Mouse (Mus musculus) cerebellum, adult 9-11 months (tissue): ENCODE measurements around the gene 2700049A03Rik.
A peak's percentile ranks its signal among the peaks of the same experiment; 100 is the strongest.

ENCODE experiments used
- DNase-seq: peaks from one replicate; pipeline ENCODE4 v3.0.0; 2022

Gene 2700049A03Rik

DNA sequence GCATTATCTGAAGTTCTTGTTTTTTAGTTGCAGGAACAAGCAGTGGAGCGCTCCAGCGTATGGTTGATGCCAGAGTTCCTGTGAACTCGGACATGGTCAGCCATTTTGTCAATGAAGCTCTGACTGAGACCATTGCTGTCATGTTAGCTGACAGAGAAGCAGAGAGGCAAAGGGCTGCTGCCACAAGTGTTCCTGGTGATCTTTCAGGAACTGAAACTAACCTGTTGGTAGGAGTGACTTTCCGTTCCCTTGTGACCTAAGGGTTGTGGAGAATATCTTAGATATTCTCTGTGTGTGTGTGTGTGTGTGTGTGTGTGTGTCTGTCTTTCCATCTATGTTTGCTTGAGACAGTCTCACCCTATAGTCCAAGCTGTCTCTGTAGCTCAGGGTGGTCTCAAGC, 47.7 kb downstream of the 2700049A03Rik start:
- DNase-seq, result no peak

DNA sequence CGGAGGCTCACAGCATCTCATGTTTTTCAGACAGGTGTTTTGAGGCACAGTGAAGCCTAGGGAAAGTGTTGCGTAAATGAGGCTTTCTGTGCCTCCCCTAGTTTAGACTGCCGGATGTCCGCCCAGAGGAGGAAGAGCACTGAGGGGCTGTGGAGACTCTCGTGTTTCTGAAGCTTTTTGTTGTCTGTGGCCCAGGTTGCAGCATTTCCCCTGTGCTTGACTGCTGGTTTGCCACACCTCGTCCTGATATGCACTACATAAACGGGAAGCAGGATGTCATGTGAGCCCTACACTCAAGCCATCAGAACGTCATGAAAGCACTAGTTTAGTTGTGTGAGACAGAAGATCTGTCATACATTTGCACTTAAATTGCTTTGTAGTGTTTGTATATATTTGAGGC, 56.1 kb downstream of the 2700049A03Rik start:
- DNase-seq, result no peak

DNA sequence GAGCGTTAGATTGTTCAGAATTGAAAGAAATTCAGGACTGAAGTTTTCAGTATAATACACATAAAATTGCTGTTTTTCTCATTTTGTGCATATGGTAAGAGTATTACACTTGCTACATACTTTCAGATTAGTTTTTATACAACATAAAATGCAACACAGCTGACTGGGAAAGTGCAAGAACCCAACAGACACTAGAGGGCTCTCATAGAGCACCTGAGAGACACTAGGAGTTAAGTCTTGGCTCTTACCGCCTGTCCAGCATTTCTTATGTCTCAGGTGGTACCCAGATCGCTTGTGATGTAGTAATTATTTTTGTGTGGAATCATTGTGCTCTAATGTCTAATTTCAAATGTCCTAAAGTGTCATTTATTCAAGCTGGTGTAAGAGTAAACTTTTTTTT, 61.0 kb downstream of the 2700049A03Rik start:
- DNase-seq, result peak; percentile 13

DNA sequence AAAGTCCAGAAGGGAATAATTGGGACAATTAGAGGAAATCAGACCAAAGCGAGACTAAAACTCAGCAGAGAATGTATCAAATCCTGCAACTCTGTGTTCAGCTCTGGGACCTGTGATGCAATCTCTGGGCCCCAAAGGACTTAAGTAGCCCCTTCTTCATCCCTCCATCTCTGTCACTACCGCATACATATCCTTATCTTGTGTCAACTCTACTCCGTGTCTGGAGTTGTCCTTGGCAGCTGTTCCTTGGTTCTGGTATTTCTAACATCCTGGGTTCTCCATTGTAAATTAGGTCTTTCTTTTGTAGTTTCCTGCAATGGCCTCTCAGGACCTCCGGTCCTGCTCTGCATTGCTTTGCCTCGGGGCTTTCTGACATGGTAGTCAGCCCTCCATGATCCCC, 65.1 kb downstream of the 2700049A03Rik start:
- DNase-seq, result no peak

DNA sequence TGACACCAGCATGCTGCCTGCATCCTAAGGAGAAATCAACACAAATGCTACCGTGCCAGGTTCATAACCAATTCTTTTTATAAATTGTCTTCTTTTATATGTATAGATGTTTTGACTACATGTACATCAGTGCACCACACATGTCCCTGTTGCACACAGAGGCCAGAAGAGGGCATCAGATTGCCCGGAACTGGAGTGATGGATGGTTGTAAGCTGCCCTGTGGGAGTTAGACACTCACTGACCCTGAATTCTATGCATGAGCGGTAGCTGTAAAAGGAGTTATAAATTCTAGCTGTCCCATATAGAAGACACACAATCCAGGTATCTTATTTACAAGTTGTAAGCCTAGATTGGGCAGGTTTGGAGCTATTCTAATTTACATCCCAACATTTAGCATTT, 67.7 kb downstream of the 2700049A03Rik start:
- DNase-seq, result no peak

DNA sequence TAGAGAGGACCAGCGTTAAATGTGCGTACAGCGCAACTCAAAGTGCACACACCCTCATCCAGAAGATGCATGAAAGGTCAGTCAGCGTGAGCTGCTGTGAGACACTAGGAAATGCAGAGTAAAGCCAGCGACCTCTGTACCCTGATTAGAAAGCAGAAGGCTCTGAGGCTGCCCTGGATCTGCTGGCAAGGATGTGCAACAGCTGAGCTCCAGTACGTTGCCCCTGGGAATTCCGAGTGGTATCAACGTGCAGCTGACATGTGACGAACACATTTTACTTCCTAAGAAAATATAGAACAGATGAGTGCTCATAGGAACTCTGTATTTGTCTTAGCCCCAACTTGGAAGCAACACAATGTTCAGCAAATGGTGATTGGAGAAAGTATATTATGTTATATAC, 80.5 kb downstream of the 2700049A03Rik start:
- DNase-seq, result no peak

DNA sequence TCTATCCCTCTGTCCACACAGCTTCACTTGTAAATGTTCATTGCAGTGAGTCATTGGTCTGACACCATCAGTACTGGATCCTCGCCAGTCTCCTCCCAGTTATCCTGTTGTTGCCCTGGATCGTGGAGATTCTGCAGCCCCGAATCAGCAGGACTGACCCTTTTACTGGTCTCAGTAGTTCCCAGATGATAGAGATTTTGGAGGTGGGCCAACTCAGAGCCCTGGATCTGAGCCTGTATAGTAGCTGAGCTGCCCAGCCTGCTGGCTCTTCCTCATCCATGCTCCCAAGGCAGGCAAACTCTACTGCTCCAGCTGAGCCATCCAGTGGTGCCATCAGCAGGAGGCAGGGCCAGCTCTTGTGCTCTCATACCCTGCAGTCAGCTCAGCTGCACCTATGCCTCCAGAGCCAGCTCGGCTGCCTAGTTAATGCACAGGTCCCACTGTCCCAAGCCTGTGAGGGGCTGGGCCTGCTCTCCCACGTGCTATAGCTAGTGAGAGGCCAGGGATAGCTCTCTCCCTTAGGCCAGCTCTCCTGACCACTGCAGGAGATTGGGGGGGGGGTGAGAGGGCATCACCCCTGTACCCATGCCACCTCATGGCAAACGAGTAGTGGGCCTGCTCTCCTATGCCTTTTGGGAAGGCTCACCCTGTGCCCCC, 81.3 kb downstream of the 2700049A03Rik start:
- peak; percentile 13 for DNase-seq

DNA sequence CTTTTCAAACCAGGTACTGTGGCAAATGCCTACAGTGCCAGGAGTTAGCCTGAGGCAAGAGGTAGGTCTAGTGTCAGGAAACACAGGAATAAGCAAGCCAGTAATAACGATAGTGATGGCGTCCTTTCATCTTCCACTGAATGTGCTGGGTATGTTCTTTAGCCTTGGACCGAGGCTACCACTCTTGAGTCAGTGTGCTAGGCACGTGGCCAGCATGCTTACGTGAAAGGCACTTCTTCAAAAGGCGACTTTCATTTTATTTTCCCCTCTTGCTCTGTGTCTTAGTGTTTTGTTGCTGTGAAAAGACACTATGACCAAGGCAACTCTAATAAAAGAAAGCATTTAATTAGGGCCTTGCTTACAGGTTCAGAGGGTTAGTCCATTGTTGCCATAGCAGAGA, 86.1 kb downstream of the 2700049A03Rik start:
- no peak for DNase-seq

DNA sequence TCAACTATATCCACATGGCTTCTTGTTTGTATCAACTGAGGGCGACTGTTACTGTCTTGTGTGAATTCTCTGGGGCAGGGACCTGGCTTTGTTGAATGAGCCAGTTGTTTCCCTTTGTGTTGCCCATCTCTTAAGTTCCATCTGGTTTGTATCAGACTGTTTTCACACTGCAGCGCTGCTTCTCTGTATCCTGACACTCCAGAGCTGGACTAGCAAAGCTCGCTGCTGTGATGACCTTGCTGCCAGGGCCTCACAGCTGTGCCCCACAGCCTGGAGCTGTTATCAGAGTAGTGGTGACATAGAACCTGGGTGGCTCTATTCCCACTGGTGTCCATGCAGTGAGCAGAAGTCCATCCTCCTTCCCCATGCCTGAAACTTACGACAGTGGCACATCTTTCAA, 91.1 kb downstream of the 2700049A03Rik start:
- no peak for DNase-seq

DNA sequence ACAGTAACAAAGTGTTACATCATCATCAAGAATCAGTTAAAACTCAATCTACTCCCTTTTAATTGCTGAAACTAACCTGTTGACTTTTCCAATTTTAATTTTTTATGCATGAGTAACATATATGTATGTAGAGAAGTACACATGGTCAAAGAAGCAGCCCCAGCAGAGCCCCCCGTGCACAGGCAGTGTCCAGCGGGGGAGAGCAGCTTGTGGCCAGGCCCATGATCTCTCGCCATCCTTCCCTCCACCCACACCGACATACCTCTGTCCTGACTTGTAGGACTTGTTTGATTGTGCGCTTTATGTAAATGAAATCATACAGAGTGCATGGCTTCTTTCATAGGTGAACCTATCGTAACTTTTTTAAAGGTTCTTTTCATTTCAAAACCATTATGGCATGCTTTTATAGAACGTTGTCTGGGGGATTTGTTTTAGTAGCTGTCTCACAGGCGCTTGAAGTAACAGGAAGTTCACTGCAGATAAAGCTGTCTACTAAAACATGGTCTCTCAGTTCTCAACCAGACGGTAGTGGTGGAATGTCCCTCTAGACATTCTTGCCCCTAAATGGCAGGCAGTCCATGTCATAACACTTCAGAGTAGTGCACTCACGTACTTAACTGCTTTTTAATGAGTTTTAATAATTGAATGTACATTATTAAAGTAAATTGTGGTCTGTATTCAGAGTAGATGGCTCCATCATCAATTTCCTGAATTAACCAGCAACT, 92.4 kb downstream of the 2700049A03Rik start:
- no peak for DNase-seq

DNA sequence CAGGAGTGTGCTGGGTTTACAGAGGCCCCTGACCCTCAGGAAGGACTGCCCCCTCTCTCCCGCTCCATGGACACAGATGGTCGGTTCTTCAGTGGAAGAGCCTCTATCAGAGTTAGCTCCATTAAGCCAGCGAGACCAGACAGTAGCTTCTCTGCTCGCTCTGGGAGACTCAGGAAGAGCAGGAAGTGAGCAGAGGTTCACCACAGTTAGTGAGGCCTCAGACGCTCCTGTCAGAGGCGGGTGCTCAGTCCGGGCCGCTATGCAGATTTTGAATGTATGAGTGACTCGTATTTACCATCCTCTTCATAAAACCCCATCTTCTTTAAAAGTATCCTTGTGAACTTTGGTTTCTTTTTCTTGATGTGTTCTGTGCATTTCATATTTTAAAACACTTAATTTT, 94.9 kb downstream of the 2700049A03Rik start:
- DNase-seq, result no peak

DNA sequence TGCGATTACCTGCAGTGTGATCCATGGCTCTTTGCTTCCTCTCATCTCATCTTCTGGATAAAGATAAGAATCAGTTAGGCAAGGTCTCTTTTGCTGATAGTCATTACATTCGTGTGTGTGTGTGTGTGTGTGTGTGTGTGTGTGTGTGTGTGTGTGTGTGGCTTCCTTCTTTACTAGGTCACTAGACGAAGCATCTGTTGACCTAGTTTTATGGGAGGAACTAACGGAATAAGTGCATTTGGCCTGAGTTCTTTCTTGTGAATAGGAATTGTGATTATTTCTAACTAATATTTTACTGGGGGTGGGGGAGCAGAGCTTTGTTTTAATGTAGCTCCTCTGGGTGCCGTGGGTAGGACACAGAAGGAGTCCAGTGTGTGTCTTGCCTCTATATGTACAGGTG, 96.8 kb downstream of the 2700049A03Rik start:
- DNase-seq, result no peak

DNA sequence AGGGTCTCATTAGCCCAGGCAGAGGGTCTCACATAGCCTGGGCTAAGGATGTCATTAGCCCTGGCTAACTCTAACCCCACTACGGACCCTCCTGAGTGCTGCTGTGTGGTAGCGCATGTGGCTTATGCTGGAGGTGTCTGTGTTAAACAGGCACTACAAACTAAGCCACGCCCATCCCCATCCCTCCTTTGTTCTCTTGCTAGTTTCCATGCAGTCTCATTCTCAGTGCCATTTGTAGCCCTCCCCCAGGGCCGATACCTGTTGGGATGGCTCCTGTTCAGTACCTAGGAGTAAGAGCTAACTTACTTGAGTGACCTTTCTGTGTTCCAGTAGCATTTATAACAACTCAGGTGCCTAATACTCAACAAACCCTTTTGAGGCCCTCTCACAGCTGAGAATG, 100.4 kb downstream of the 2700049A03Rik start:
- DNase-seq, result no peak

DNA sequence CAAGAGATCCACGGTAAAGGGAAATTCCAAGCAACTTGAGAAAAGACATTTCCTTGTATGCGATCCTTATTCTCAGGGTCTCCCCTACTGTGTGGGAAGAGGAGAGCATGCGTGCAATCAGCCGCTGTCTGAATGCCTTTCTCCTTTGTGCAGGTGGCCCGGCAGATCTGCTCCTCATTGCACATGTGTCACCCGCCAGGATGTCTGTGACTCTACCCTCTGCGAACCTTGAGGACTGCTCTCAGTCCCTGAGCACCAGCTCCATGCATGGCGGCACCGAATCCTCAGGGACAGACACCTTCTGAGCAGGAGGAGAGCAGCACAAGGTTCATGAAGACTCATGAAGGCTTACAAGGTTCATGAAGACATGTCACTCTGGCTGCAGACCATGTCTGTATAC, 106.1 kb downstream of the 2700049A03Rik start:
- DNase-seq, result no peak

DNA sequence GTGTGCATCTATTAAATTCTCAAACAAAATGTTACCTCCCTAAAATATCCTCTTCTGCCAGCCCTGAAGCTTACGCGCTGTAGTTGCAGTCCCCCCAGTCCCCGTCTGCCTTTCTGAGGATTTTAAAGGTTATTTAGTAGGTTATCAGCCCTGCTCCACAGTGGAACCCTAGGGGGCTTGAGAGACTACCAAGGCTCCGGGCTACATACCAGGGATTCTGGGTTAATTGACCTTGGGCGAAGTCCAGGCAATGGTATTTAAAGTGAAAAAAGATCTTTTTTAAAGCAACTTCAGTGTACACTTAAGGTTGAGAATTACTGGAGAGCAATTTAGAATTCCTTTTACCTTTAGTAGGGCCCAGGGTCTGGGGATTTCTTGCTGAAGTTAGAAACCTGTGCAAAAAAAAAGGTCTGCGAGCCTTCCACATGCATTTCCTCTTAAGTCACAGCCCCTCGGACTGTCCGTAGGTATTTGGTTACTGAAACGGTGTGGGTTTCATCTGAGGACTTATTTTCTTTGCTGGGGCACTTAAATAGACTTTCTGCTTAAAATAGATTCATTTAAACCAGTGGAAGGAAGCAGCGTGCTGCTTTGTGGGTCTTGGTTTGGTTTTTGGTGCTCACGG, 108.2 kb downstream of the 2700049A03Rik start:
- no peak for DNase-seq

DNA sequence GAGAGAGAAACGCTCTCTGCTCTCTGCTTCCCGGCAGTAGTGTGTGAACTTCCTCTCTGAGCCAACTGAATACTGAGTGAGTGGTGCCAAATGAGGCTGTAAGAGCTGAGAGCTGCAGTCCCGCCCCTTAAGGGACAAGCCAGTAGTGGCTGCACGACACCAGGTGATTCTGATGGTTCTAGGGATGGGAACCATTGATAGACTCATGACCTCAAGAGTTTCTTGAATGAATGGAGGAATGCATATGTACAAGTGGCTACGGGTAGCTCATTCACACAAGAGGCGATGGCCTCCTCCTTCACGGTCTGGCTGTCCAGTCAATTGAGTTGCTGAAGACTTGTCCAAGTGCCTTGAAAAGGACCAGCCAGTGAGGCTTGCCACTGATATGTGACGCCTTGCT, 110.5 kb downstream of the 2700049A03Rik start:
- no peak for DNase-seq

DNA sequence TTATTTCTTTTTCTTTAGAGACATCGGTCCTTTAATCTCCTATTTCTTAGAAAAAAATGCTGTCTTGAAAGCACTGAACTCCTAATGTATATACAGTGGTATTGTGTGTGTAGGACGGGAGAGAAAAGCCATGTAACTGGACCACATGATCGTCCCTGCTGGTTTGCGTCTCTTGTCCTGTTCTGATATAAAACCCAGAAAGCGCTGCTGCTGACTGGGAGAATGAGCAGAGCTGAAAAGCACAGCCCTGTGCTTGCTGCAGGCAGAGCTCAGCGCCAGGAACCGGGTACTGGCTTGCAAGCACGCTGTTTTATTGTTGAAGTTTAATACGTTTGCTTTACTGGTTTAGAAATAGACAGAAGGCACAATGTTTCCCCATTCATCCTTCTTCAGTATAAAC, 112.7 kb downstream of the 2700049A03Rik start:
- DNase-seq, result no peak

DNA sequence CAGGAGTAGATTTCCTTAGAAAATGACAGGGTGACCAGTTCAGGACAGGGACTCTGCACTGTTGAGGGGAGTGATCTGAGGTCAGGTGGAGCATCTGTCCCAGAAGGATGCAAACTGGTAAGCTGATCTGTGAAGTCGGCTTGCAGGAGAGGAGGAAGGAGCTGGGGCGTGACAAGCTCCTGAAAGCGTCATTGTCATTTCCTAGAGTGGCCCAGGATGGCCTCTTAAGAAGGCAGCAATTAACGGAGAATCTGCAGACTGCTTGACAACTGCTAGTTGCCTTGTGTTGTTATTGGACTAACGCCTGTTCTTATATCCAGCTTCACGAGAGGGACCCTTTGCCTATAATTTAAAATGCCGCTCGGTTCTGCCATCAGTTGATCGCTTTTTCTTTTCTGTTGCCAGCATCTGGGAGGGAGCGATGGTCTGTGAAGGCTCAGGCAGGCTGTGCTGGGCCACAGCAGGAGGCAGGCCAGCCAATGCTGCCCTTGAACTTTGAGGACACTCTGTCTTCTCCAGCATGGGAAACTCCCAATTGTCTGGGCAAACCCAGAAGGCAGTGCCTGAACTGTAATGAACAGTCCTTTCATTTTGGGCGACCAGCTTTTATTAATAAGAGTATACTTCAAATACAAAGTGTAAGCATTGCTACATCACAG, 116.0 kb downstream of the 2700049A03Rik start:
- DNase-seq, result no peak

DNA sequence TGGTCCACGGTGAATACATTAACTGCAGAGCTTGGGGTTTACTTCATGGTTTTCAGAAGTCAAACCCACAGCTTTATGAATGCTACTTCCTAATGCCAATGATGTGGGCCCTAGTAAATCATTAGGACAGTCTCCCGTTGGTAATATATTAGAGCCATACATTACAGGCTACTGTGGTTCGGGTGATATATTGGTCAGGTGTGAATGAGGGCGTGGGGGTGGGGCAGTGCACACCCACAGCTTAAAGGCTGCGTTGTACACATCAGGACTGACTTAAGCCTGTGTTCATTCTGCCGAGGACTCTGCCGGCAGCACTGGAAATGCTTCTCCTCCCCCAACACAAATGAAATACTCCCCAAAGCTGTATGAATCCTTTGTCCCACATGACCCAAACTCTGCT, 118.1 kb downstream of the 2700049A03Rik start:
- DNase-seq, result no peak

DNA sequence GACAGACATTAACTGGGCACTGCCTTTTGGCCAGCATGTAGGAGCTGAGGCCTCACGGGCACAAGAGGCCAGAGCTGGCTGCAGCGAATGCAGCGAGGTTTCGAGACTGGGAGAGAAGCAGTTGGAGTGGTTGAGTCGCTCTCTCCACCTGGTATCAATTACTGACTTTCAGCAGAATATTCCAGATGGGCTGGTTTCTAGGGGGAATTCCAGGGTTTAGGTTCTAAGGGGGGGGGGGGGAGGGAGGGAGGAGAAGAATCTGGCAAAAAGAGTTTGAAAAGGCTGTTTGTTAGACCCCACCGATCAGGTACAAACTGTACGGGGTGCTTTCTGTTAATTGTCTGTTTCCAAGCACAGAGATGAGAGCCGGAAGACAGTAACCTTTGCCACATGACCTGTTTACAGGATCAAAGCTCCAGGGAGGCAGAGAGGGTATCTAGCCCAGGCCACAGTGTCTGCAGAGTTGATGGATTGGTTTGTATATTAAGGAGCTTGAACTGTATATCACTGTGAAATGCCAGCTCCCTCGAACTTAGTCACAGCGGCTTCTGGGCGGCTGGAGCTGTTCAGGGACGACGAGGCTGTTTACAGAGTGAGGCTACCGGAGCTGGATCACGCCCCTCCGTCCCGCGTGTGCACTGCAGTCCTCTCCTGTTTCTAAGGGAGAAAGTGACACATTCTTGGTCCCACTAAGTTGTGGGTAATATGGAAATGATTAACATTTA, 121.7 kb downstream of the 2700049A03Rik start:
- DNase-seq, result no peak

DNA sequence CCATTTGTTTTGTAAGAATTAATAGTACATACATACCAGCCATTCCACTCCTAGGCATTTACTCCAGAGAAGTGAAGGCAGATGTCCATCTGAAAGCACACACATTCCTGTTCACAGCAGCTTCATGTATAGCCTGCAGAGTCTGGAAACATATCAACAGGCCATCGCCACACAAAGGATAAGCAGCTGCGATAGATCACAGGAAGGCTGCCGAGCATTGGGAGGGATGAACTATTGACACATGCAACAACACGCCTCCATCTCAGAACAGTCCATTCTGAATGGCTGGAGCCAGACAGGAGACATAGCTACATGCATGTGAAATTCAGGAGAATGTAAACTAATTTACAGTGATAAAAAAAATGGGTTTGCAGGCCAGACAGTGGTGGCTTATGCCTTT, 127.6 kb downstream of the 2700049A03Rik start:
- no peak for DNase-seq

DNA sequence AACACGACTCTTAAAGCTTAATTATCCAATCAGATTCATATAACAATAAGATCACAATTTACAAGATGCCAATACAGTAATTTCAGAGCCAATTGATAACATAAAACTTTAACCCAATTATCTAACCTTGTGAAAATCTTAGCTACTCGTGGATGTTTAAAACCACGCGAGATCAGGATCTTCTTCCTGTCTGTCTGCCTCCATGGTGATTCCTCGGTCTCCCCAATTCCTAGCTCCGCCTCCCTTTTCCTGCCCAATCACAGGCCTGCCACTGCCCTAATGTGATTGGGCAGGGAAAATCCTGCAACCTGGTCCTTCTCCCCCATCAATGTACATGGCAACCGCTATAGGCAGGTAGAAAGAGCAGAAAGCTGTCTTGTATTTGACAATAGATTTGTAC, 132.7 kb downstream of the 2700049A03Rik start:
- no peak for DNase-seq

DNA sequence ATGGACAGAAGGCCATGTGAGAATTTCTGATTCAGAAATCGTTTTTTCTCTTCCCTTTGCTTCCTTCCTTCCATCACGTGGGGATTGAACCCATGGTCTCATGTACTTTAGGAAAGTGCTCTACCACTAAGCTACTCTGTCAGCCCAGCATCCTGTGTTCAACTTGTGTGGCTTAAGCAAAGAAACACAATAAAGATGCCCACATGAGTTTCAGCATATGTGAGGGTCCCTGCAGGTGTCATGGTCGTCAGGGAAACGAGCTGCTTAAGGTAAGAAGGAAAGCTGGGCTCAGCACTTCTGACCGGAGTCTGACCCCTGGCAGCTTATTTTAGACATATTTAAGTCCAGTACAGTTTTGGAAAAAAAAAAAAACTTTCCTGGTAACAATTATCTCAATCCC, 134.5 kb downstream of the 2700049A03Rik start:
- DNase-seq, result no peak
